Mouse (Mus musculus) limb, embryonic 14.5 days (tissue): ENCODE results near the gene Bsn. TPM values are rescaled to one million over a fixed set of nuclear protein-coding genes. Genes with fewer than 3 reads are reported as not detected.

ENCODE experiments used
- ATAC-seq: fragments of 200-750 bp; cut with Nextera tagmentation; 2 replicates; pipeline ENCODE4 v1.8.0; 2017; ENCODE audit warnings: low read depth, moderate number of reproducible peaks, moderate TSS enrichment; ENCODE audit not compliant: low FRiP score
- DNase-seq: peaks from one replicate; pipeline ENCODE4 v3.0.0-alpha.2; 2015; ENCODE audit warnings: low spot score
- H3K27ac ChIP-seq: fragments of 300-500 bp; sonication (generic); replicated peaks from 2 replicates; pipeline ENCODE4 v1.5.1; 2014; ENCODE audit warnings: low read depth, mild to moderate bottlenecking, low read length, moderate library complexity, mixed read lengths
- H3K27me3 ChIP-seq: fragments of 300-500 bp; sonication (generic); 2 replicates; pipeline ENCODE4 v1.6.1; 2014; ENCODE audit warnings: low read length, mixed read lengths; ENCODE audit not compliant: control insufficient read depth, insufficient read depth
- H3K36me3 ChIP-seq: fragments of 300-500 bp; sonication (generic); 2 replicates; pipeline ENCODE4 v1.6.1; 2014; ENCODE audit warnings: mild to moderate bottlenecking, low read length, moderate library complexity, mixed read lengths; ENCODE audit not compliant: control insufficient read depth, insufficient read depth
- H3K4me1 ChIP-seq: fragments of 300-500 bp; sonication (generic); 2 replicates; pipeline ENCODE4 v1.6.1; 2014; ENCODE audit warnings: antibody characterized with exemption, low read length, mixed read lengths; ENCODE audit not compliant: control insufficient read depth, insufficient read depth
- H3K4me2 ChIP-seq: fragments of 300-500 bp; sonication (generic); replicated peaks from 2 replicates; pipeline ENCODE4 v1.6.1; 2014; ENCODE audit warnings: low read depth, mild to moderate bottlenecking, low read length, moderate library complexity; ENCODE audit not compliant: severe bottlenecking
- H3K4me3 ChIP-seq: fragments of 300-500 bp; sonication (generic); replicated peaks from 2 replicates; pipeline ENCODE4 v1.5.1; 2014; ENCODE audit warnings: low read length
- H3K9ac ChIP-seq: fragments of 300-500 bp; sonication (generic); 2 replicates; pipeline ENCODE4 v1.6.1; 2014; ENCODE audit warnings: mild to moderate bottlenecking, low read depth, low read length, moderate library complexity; ENCODE audit not compliant: severe bottlenecking
- H3K9me3 ChIP-seq: fragments of 300-500 bp; sonication (generic); 2 replicates; pipeline ENCODE4 v1.6.1; 2016; ENCODE audit warnings: low read length; ENCODE audit not compliant: control insufficient read depth
- POLR2A ChIP-seq: fragments of 200-500 bp; IDR thresholded peaks from 2 replicates; pipeline ENCODE4 v1.8.0; 2012; ENCODE audit warnings: inconsistent platforms, mild to moderate bottlenecking, moderate library complexity, borderline replicate concordance; ENCODE audit not compliant: insufficient read depth, insufficient read length; ENCODE audit errors: extremely low read depth
- WGBS: fragments of 180-500 bp; shearing (Covaris S2); extraction: QIAGEN DNeasy Blood & Tissue Kit; methylation state at CpG from one replicate; pipeline ENCODE4 v1.1.7; 2014; 5-methylcytosine and 5-hydroxymethylcytosine counted together
- polyA plus RNA-seq, 2 experiments: library from polyadenylated mRNA; depleted of rRNA in 1 of 2; stranded (reverse) in 1 of 2; unstranded in 1 of 2; fragments of >200 nt; fragmentation: Nextera tagmentation in 1 of 2; extraction: Ambion mirVana in 1 of 2; gene quantifications; 2 replicates each; pipeline versions ENCODE4 v1.2.1 to v1.2.3; 2012 to 2014

The Bsn gene
- polyA plus RNA-seq, 2 experiments: 0.73 to 1.1 TPM

- no peak for DNase-seq
- TF ChIP-seq POLR2A: no peak
- no peak overlapping the region for H3K9ac ChIP-seq
These were observed 133.0 kb downstream of the Bsn start for GRCm38 (mm10) chr9:108057262-108057562.

DNA sequence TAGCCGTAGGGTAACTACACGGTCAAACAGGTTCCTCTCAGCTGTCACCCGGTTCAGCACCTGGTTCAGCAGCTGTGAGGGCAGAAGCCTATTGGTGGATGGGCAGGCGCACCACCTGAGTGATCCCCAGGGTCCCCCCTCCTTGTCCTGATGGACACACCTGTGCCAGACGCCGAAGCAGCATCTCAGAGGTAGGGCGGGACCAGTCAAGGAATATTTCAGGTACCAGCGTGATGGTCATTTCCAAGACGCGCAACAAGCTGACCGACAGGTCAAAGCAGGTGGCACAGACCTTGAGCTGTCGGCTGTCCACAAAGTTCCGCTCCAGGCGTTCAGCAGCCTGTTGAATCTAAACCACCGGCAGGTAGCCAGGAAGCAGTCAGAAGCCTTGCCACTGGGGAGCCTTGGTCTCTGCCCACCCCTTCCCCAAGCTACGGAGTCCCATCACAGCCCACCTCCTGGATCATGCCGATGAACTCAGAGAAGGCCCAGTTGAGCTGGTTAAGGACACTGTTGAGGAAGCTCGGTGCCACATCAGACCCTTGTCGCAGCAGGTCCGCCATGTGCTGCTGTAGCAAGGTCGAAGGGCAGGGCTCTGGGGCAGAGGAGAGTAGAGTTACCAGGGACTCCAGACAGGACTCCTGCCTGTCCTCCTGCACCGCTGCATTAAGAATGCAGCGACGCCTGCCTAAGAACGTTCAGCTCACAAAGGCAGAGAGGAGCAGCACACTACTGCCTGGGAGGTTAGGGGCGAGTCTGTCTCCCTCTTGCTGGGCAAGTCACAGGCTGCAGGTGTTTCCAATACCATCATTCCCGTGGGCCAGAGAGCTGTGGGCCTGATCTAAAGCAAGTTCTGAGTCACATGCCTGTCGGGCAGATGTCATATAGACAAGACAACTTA is 133.6 kb downstream of the Bsn start:
- 78% methylated on average over 28 of the region's 28 CpGs for WGBS
- H3K27me3 ChIP-seq: no peaks in the 10 kb centered on the region
- ATAC-seq (no peak), DNase-seq (no peak)
- no peak for TF ChIP-seq POLR2A
- peaks cover 5% of the 10 kb centered on the region; the same call in 1 of the 2 replicates for H3K4me1 ChIP-seq
- no peak overlapping the region for H3K4me2 ChIP-seq
- no peak overlapping the region for H3K9ac ChIP-seq
- no peak overlapping the region for H3K4me3 ChIP-seq
- H3K36me3 ChIP-seq: peaks cover 65% of the 10 kb centered on the region
- H3K9me3 ChIP-seq: no peaks in the 10 kb centered on the region
- no peak overlapping the region for H3K27ac ChIP-seq

More at GRCm38 (mm10) chr9:108057262-108057562, 133.0 kb downstream of the Bsn start:
- Histone ChIP-seq H3K9me3 (no peaks in the 10 kb centered on the region), H3K4me3 (no peak overlapping the region), H3K27ac (no peak overlapping the region), H3K27me3 (no peaks in the 10 kb centered on the region), H3K36me3 (peaks cover 61% of the 10 kb centered on the region), H3K4me2 (no peak overlapping the region), H3K4me1 (peaks cover 5% of the 10 kb centered on the region; the same call in 1 of the 2 replicates)
- 95% methylated on average over 5 of the region's 5 CpGs for WGBS
- no peak for ATAC-seq

DNA sequence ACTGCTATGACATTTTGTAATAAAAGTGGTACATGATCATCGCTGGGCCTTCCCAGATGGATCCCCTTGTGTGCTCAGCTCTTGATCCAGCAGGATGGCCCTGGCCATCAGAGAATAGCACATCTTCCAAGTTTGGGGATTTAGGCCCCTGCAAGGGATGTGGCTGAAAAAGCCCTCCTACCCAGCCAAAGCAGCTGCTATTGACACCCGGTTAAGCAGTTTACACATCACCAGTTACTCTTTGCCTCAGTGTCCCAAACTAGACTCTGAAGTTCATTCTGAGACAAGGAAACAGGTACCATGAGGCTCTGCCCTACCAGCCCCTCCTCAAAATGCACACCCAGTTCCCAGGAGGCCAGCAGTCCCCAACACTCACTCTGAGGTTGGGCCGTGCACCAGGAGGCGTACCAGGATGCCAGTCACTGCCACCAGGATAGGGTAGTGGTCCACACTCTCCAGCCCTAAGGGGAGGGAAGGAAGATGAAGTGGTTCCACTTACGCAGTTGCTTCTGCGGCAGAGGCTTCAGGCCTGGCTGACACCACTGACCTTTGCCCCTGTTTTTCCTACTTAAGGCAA is 134.4 kb downstream of the Bsn start:
- no peak for DNase-seq

GRCm38 (mm10) chr9:108055061-108055460 is 135.1 kb downstream of the Bsn start:
- no peak for ATAC-seq
- Histone ChIP-seq H3K4me2 (no peak overlapping the region), H3K27ac (no peak overlapping the region), H3K4me1 (peaks cover 5% of the 10 kb centered on the region; the same call in 1 of the 2 replicates), H3K9ac (no peak overlapping the region), H3K4me3 (no peak overlapping the region), H3K27me3 (no peaks in the 10 kb centered on the region), H3K9me3 (no peaks in the 10 kb centered on the region), H3K36me3 (peaks cover 75% of the 10 kb centered on the region)
- no peak for DNase-seq
- 71% methylated on average over 1 of the region's 1 CpGs for WGBS
- no peak for TF ChIP-seq POLR2A

More for the DNA sequence above, 134.4 kb downstream of the Bsn start:
- TF ChIP-seq POLR2A: no peak
- Histone ChIP-seq H3K36me3 (peaks cover 73% of the 10 kb centered on the region), H3K4me1 (peaks cover 5% of the 10 kb centered on the region; the same call in 1 of the 2 replicates), H3K9me3 (no peaks in the 10 kb centered on the region), H3K27ac (no peak overlapping the region), H3K9ac (no peak overlapping the region), H3K4me2 (no peak overlapping the region), H3K27me3 (no peaks in the 10 kb centered on the region), H3K4me3 (no peak overlapping the region)
- WGBS: 87% methylated on average over 6 of the region's 6 CpGs
- ATAC-seq: no peak

DNA sequence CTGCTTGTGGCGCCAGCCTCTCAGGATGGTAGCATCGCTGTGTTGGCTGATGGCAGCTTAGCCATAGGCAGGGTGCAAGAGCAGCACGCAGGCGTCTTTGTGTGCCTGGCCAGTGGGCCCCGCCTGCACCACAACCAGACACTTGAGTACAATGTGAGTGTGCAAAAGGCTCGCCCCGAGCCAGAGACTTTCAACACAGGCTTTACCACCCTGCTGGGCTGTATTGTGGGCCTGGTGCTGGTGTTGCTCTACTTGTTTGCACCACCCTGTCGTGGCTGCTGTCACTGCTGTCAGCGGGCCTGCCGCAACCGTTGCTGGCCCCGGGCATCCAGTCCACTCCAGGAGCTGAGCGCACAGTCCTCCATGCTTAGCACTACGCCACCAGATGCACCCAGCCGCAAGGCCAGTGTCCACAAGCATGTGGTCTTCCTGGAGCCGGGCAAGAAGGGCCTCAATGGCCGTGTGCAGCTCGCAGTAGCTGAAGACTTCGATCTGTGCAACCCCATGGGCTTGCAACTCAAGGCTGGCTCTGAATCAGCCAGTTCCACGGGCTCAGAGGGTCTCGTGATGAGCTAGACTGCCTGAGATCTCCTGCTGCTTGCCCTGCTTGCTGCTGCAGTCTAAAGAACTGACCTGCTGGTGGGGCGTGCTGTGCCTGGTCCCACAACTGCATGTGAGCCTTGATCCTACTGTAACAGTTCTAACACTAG is 135.7 kb downstream of the Bsn start:
- H3K36me3 ChIP-seq: peaks cover 73% of the 10 kb centered on the region
- H3K4me1 ChIP-seq: peaks cover 5% of the 10 kb centered on the region; the same call in 1 of the 2 replicates
- H3K4me2 ChIP-seq: no peak overlapping the region
- H3K27me3 ChIP-seq: no peaks in the 10 kb centered on the region
- ATAC-seq: no peak
- no peaks in the 10 kb centered on the region for H3K9me3 ChIP-seq
- no peak for TF ChIP-seq POLR2A
- WGBS: 92% methylated on average over 19 of the region's 22 CpGs
- no peak for DNase-seq
- no peak overlapping the region for H3K9ac ChIP-seq
- H3K27ac ChIP-seq: no peak overlapping the region
- no peak overlapping the region for H3K4me3 ChIP-seq
